Mouse (Mus musculus): ENCODE results near the gene Galr2. TPM values are rescaled to one million over a fixed set of nuclear protein-coding genes. Genes with fewer than 3 reads are reported as not detected.

The Galr2 gene
- polyA plus RNA-seq, 1 experiment, result not detected

- H3K27ac ChIP-seq (ENCODE audit: insufficient read depth, low read length), result no peak overlapping the region
- TF ChIP-seq CTCF (IDR thresholded peaks at IDR 0.05; ENCODE audit: extremely low read depth, insufficient read depth, low read length) (no peak), POLR2A (IDR thresholded peaks at IDR 0.05; ENCODE audit: extremely low read depth, insufficient read depth, low read length) (no peak)
- no peak overlapping the region for H3K4me3 ChIP-seq (ENCODE audit: insufficient read depth, low read length)
- H3K4me1 ChIP-seq (ENCODE audit: control insufficient read depth, insufficient read depth, low read length), result no peaks in the 10 kb centered on the region
These were observed 2.3 kb downstream of the Galr2 start for GRCm38 (mm10) chr11:116282912-116283521.

- no peak for TF ChIP-seq POLR2A (IDR thresholded peaks at IDR 0.05; ENCODE audit: extremely low read depth, insufficient read depth, low read length)
- TF ChIP-seq CTCF (IDR thresholded peaks at IDR 0.05; ENCODE audit: extremely low read depth, insufficient read depth, low read length), result no peak
- Histone ChIP-seq H3K27ac (ENCODE audit: insufficient read depth, low read length) (no peak overlapping the region), H3K4me3 (ENCODE audit: insufficient read depth, low read length) (no peak overlapping the region), H3K4me1 (ENCODE audit: control insufficient read depth, insufficient read depth, low read length) (no peaks in the 10 kb centered on the region)
These were observed 3.2 kb downstream of the Galr2 start for GRCm38 (mm10) chr11:116283982-116284381.

- Histone ChIP-seq H3K4me1 (ENCODE audit: control insufficient read depth, insufficient read depth, low read length) (no peaks in the 10 kb centered on the region), H3K4me3 (ENCODE audit: insufficient read depth, low read length) (no peak overlapping the region), H3K27ac (ENCODE audit: insufficient read depth, low read length) (no peak overlapping the region)
- TF ChIP-seq CTCF (IDR thresholded peaks at IDR 0.05; ENCODE audit: extremely low read depth, insufficient read depth, low read length), result no peak
- peak; percentile 8; the same call in 1 of the 2 replicates for TF ChIP-seq POLR2A (IDR thresholded peaks at IDR 0.05; ENCODE audit: extremely low read depth, insufficient read depth, low read length)
These were observed 5.0 kb downstream of the Galr2 start for GRCm38 (mm10) chr11:116285770-116286191.

GRCm38 (mm10) chr11:116287351-116287750 is 6.6 kb downstream of the Galr2 start:
- no peaks in the 10 kb centered on the region for H3K4me1 ChIP-seq (ENCODE audit: control insufficient read depth, insufficient read depth, low read length)
- H3K27ac ChIP-seq (ENCODE audit: insufficient read depth, low read length), result no peak overlapping the region
- no peak overlapping the region for H3K4me3 ChIP-seq (ENCODE audit: insufficient read depth, low read length)
- TF ChIP-seq POLR2A (IDR thresholded peaks at IDR 0.05; ENCODE audit: extremely low read depth, insufficient read depth, low read length) (no peak), CTCF (IDR thresholded peaks at IDR 0.05; ENCODE audit: extremely low read depth, insufficient read depth, low read length) (no peak)

GRCm38 (mm10) chr11:116290556-116290955 is 9.8 kb downstream of the Galr2 start:
- no peaks in the 10 kb centered on the region for H3K4me1 ChIP-seq (ENCODE audit: control insufficient read depth, insufficient read depth, low read length)
- no peak overlapping the region for H3K4me3 ChIP-seq (ENCODE audit: insufficient read depth, low read length)
- no peak overlapping the region for H3K27ac ChIP-seq (ENCODE audit: insufficient read depth, low read length)
- no peak for TF ChIP-seq POLR2A (IDR thresholded peaks at IDR 0.05; ENCODE audit: extremely low read depth, insufficient read depth, low read length)
- no peak for TF ChIP-seq CTCF (IDR thresholded peaks at IDR 0.05; ENCODE audit: extremely low read depth, insufficient read depth, low read length)

- TF ChIP-seq CTCF (IDR thresholded peaks at IDR 0.05; ENCODE audit: extremely low read depth, insufficient read depth, low read length), result no peak
- TF ChIP-seq POLR2A (IDR thresholded peaks at IDR 0.05; ENCODE audit: extremely low read depth, insufficient read depth, low read length), result no peak
- Histone ChIP-seq H3K27ac (ENCODE audit: insufficient read depth, low read length) (no peak overlapping the region), H3K4me3 (ENCODE audit: insufficient read depth, low read length) (no peak overlapping the region), H3K4me1 (ENCODE audit: control insufficient read depth, insufficient read depth, low read length) (no peaks in the 10 kb centered on the region)
These were observed 11.7 kb downstream of the Galr2 start for GRCm38 (mm10) chr11:116292401-116292800.

GRCm38 (mm10) chr11:116293538-116294137 is 12.9 kb downstream of the Galr2 start:
- Histone ChIP-seq H3K4me3 (ENCODE audit: insufficient read depth, low read length) (no peak overlapping the region), H3K4me1 (ENCODE audit: control insufficient read depth, insufficient read depth, low read length) (no peaks in the 10 kb centered on the region), H3K27ac (ENCODE audit: insufficient read depth, low read length) (no peak overlapping the region)
- no peak for TF ChIP-seq POLR2A (IDR thresholded peaks at IDR 0.05; ENCODE audit: extremely low read depth, insufficient read depth, low read length)
- TF ChIP-seq CTCF (IDR thresholded peaks at IDR 0.05; ENCODE audit: extremely low read depth, insufficient read depth, low read length), result no peak

GRCm38 (mm10) chr11:116294319-116294718 is 13.6 kb downstream of the Galr2 start:
- Histone ChIP-seq H3K27ac (ENCODE audit: insufficient read depth, low read length) (no peak overlapping the region), H3K4me1 (ENCODE audit: control insufficient read depth, insufficient read depth, low read length) (no peaks in the 10 kb centered on the region), H3K4me3 (ENCODE audit: insufficient read depth, low read length) (no peak overlapping the region)
- TF ChIP-seq CTCF (IDR thresholded peaks at IDR 0.05; ENCODE audit: extremely low read depth, insufficient read depth, low read length) (peak; percentile 69), POLR2A (IDR thresholded peaks at IDR 0.05; ENCODE audit: extremely low read depth, insufficient read depth, low read length) (no peak)

- H3K27ac ChIP-seq (ENCODE audit: insufficient read depth, low read length), result no peak overlapping the region
- no peaks in the 10 kb centered on the region for H3K4me1 ChIP-seq (ENCODE audit: control insufficient read depth, insufficient read depth, low read length)
- no peak for TF ChIP-seq POLR2A (IDR thresholded peaks at IDR 0.05; ENCODE audit: extremely low read depth, insufficient read depth, low read length)
- no peak overlapping the region for H3K4me3 ChIP-seq (ENCODE audit: insufficient read depth, low read length)
These were observed 15.5 kb downstream of the Galr2 start for GRCm38 (mm10) chr11:116296191-116296734.

GRCm38 (mm10) chr11:116297017-116297416 is 16.3 kb downstream of the Galr2 start:
- no peak overlapping the region for H3K4me3 ChIP-seq (ENCODE audit: insufficient read depth, low read length)
- no peaks in the 10 kb centered on the region for H3K4me1 ChIP-seq (ENCODE audit: control insufficient read depth, insufficient read depth, low read length)
- TF ChIP-seq CTCF (IDR thresholded peaks at IDR 0.05; ENCODE audit: extremely low read depth, insufficient read depth, low read length) (no peak), POLR2A (IDR thresholded peaks at IDR 0.05; ENCODE audit: extremely low read depth, insufficient read depth, low read length) (no peak)
- H3K27ac ChIP-seq (ENCODE audit: insufficient read depth, low read length), result no peak overlapping the region
